Mouse (Mus musculus) cerebellum, postnatal 14 days (tissue): Measurements from ENCODE around the gene Olfr1282.
"Not testable (repeated sequence)": the region's sequence is repeated elsewhere in the genome, so short reads cannot be mapped to it uniquely, and the experiment has no call there.

Experiments used
- DNase-seq, 2 experiments: peaks; one replicate each; pipeline ENCODE4 v3.0.0; 2021; ENCODE audit warnings: mixed read lengths in 2 of 2

Olfr1282 gene

DNA sequence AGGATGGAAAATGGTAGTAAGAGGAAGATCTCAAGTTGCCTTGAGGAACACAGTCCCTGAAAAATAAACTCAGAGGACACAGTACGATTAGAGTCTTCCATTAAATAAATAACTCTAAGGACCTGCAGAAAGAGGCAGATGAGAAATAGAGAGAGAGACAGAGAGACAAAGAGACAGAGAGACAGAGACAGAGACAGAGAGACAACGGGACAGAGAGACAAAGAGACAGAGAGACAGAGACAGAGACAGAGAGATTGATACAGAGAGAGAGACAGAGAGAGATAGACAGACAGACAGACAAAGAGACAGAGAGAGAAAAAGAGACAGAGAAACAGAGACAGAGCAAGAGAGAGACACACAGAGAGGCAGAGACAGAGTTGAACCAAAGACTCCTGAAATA is at the start of gene Olfr1282:
Gene Olfr1282, minus strand, starts transcription at position 101 of the 400 bp plus-strand sequence.
- DNase-seq: no peak

DNA sequence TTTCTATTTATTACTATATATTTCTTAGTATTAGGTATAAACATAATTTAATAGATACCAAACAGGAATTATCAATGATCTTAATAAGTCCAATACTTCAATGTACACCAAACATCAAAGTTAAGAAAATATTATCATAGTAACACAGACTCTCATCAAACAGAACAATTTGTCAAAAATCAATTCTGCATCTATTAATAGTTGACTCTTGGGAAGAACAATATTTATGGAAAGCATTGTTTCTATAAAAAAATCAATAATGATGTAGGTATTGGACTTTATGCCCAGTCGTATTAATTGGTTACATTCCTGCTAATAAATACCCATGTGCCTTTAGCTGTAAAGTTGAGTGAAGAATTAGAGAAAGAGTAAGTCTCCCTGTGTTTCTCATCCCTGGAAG is 39.3 kb upstream of the Olfr1282 start, which contains the start of gene Olfr1284:
Gene Olfr1284, plus strand, starts transcription at position 301 of the 400 bp plus-strand sequence.
- no peak for DNase-seq

DNA sequence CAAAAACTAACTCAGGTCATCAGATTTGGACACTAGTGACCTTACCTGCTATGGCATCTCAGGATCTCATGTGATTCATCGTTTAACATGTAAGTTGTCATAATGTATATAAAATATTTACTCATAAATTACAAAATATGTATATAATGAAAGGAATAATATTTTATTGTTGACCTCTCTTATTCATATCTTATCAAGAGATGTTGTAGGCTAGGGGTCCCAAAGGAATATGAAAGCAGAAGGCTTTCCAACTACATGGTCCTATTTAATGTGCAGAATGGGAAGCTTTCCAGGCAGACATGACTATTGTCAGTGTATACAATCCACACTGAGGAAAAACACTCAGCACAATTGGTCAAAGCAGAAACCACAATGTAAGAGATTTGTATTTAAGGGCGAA is 30.6 kb upstream of the Olfr1282 start, which contains the start of gene Olfr1283:
Gene Olfr1283, plus strand, starts transcription at position 301 of the 400 bp plus-strand sequence.
- no peak for DNase-seq

DNA sequence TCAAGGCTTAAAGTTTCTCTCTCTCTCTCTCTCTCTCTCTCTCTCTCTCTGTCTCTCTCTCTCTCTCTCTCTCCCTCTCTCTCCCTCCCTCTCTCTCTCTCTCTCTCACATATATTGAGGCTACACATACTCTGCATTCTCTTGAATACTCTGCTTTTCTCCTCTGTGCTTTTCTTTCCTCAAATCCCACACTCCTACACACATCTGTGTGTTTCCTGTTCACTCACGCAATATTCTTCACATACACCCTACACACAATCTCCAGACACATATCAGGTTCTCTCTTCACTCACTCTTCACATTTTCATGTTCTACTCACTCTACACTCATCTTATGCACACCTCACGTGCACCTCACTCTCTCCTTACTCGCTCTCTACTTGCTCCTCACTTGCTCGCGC is 2.2 kb downstream of the Olfr1282 start:
- not testable (repeated sequence) for DNase-seq

DNA sequence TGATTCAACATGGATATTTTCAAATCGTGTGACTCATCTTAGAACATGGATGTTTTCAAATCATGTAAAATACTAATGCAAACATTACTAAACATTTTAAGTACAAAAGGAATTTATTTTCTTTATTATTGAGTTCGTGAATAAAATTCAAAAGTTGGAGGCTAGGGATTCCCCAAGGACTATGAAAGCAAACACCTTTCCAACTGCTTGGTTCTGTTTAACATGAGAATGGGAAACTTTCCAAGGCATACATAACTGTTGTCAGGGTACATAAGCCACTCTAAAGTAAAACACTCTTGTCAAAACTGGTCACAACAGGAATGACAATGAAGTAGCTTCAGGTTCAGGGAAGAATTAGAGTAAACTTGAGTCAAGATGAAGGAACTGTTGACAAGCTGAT is 9.7 kb downstream of the Olfr1282 start, which contains the start of gene Olfr1281:
Gene Olfr1281, plus strand, starts transcription at position 301 of the 400 bp plus-strand sequence.
- no peak for DNase-seq

DNA sequence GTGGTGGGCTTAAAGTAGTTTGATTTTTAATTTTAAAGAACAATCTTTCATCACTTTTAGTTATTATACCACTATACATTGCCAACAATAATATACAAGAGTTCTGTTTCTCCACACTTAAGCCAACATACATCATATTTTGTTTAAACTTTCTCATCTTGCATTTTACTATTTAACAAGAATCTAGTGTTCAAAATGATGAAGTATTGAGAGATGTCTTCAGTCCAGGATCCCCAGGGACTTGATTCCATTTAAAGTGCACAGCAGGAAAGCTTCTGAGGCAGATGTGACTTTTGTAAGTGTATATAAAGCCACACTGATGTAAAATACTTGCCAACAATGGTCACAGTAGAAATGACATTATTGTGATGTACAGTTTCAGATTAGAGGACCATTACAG is 22.2 kb downstream of the Olfr1282 start, which contains the start of gene Olfr1280:
Gene Olfr1280, plus strand, starts transcription at position 301 of the 400 bp plus-strand sequence.
- DNase-seq: no peak

DNA sequence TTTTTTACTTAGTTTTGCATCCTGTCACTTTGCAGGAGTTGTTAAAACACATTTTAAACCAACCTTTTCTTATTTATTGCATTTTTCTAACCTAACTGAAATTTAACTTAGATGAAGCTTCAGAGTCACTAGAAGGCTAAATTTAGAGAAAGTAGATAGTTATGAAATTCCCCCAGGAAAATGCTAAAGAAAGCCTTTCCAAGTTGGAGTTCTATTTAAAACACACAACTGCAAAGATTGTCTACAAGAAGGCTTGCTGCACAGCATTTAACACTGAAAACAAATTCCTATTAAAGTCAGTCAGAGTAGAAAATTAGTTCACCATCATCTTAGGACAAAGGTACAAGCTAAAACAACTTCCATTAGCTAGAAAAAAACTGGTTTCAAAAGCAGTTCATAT is 35.5 kb downstream of the Olfr1282 start, which contains the start of gene Olfr1279:
Gene Olfr1279, plus strand, starts transcription at position 262 of the 400 bp plus-strand sequence.
- no peak for DNase-seq

DNA sequence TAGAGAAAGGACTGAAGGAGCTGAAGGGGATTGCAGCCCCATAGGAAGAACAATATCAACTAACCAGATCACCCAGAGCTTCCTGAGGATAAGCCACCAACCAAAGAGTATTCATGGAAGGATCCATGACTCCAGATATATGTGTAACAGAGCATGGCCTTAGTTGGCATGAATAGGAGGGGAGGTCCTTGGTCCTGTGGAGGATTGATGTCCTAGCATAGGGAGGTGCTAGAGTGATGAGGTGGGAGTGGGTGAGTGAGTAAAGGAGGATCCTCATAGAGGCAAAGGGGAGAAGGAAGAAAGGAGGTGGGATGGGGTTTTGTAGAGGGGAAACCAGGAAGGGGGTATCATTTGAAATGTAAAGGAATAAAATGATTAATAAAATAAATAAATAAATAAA is 37.3 kb downstream of the Olfr1282 start:
- no peak for DNase-seq

DNA sequence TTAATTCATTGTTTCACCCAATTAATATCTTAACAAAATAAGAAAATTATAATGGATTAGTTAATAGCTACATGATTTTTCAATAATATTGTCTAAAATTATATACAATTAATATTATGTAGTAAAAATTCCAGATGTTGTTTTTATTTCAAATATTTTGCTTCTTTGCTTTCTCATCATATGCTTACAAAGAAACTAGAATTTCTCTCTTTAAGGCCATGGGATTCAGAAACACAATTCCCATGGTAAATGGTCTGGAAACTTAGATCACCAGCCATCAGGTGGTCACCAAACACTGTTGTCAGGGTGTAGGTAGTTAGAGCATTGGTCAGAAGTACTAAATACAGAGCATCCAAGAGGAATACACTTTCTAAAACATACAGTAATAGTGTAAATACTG is 46.0 kb downstream of the Olfr1282 start, which contains the start of gene Olfr1278:
Gene Olfr1278, plus strand, starts transcription at position 301 of the 400 bp plus-strand sequence.
- DNase-seq: no peak
